38 mouse cellular contexts compared by ENCODE assay signal in the genomic region with DNA sequence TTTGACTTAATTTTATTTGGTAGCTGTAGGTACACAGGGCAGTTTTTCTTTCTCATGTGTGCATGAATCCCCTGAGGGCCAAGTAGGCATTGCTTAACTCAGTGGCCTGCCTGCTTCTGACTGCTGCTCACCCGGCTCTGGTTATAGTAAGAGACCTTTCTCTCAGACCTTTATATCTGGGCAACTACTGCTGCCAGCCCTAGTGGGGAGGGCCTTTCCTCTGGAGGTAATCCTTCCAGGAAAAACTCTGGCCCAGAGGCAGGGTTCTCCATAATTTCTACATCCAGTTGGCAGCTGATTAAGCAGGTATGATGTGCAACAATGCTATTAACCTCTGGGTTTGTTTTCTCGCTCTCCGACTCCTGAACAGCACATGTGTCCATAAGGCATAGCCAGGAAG. TPM values are rescaled to one million over a fixed set of nuclear protein-coding genes. Genes with fewer than 3 reads are reported as not detected.
"Had no signal": no experiment of that assay in that cellular context is flagged by ENCODE, and none has a peak within 500 bp of the region (broad histone marks: within the 10 kb centered on the region; RNA-seq: fewer than 3 reads in every experiment).

No protein-coding gene starts in this region.

- H3K9me3 ChIP-seq: heart, embryonic 10.5 days; heart, embryonic 12.5 days; hindbrain, embryonic 10.5 days; hindbrain, embryonic 12.5 days; intestine, embryonic 15.5 days; limb, embryonic 10.5 days; limb, embryonic 12.5 days; liver, embryonic 13.5 days; liver, embryonic 15.5 days had no signal

- DNase-seq: gastrocnemius, postnatal 14 days; gastrocnemius, postnatal 36 days; heart, adult 18-20 months; heart, postnatal 10 days; heart, postnatal 4 days; kidney, adult 18-20 months; kidney, adult 9 months; kidney, postnatal 10 days; kidney, postnatal 25 days; kidney, postnatal 4 days; liver; liver, embryonic 13.5 days; liver, postnatal 0 days had no signal

- H3K4me1 ChIP-seq: heart, embryonic 10.5 days; heart, embryonic 12.5 days; hindbrain, embryonic 10.5 days; hindbrain, embryonic 12.5 days; intestine, embryonic 15.5 days; limb, embryonic 10.5 days; limb, embryonic 12.5 days; liver, embryonic 13.5 days; liver, embryonic 15.5 days had no signal

- H3K27me3 ChIP-seq: heart, embryonic 12.5 days; hindbrain, embryonic 12.5 days; intestine, embryonic 15.5 days; limb, embryonic 12.5 days; liver, embryonic 13.5 days; liver, embryonic 15.5 days had no signal

- H3K9ac ChIP-seq: heart, embryonic 12.5 days; hindbrain, embryonic 12.5 days; hindbrain, embryonic 14.5 days; intestine, embryonic 15.5 days; limb, embryonic 12.5 days; liver, embryonic 13.5 days; liver, embryonic 15.5 days; liver, postnatal 0 days had no signal

- H3K4me2 ChIP-seq: heart, embryonic 12.5 days; hindbrain, embryonic 12.5 days; hindbrain, embryonic 14.5 days; intestine, embryonic 15.5 days; limb, embryonic 12.5 days; liver, embryonic 11.5 days; liver, embryonic 13.5 days; liver, embryonic 15.5 days had no signal

- ATAC-seq: hindbrain, embryonic 16.5 days; inflammation-experienced regulatory T-cells, adult 6 months; intestine, embryonic 15.5 days; intestine, postnatal 0 days; liver, postnatal 0 days had no signal

- H3K4me3 ChIP-seq: heart, embryonic 10.5 days; heart, embryonic 12.5 days; hindbrain, embryonic 10.5 days; hindbrain, embryonic 12.5 days; intestine, embryonic 15.5 days; layer of hippocampus, adult 2 months; left cerebral cortex, adult 2 months; limb, embryonic 10.5 days; limb, embryonic 12.5 days; liver, embryonic 13.5 days; liver, embryonic 15.5 days had no signal

- H3K27ac ChIP-seq: heart, embryonic 10.5 days; hindbrain, embryonic 10.5 days; hindbrain, embryonic 12.5 days; hindbrain, embryonic 14.5 days; intestine, embryonic 15.5 days; layer of hippocampus, adult 2 months; left cerebral cortex, adult 2 months; limb, embryonic 10.5 days; limb, embryonic 12.5 days; liver, embryonic 13.5 days; liver, embryonic 15.5 days had no signal

RNA-seq across cellular contexts. Expression of gene Ankrd53, which starts 40.4 kb away (rescaled TPM):
- total RNA-seq: gastrocnemius, adult 18-20 months; gastrocnemius, adult 8-10 months; gastrocnemius, postnatal 14 days; gastrocnemius, postnatal 36 days; heart, adult 18-20 months; heart, postnatal 10 days; heart, postnatal 25 days; heart, postnatal 4 days; layer of hippocampus, adult 2 months; layer of hippocampus, postnatal 10 days; layer of hippocampus, postnatal 25 days; left cerebral cortex, adult 2 months; left cerebral cortex, postnatal 14 days; left cerebral cortex, postnatal 36 days had no signal
- polyA plus RNA-seq: heart, embryonic 12.5 days; heart, embryonic 14.5 days; heart, embryonic 16.5 days; hindbrain, embryonic 10.5 days; hindbrain, embryonic 12.5 days; hindbrain, embryonic 14.5 days; hindbrain, embryonic 16.5 days; intestine, embryonic 15.5 days; intestine, postnatal 0 days; limb, embryonic 14.5 days; liver, embryonic 13.5 days; liver, embryonic 15.5 days; liver, postnatal 0 days had no signal
